ENCODE assay signal across 17 mouse cellular contexts in genomic region chr9:37541851-37542642, GRCm38 (mm10). TPM values are rescaled to one million over a fixed set of nuclear protein-coding genes. Genes with fewer than 3 reads are reported as not detected.
DNase-seq lines count a peak whose midpoint lies in the region; TF ChIP-seq lines count a peak whose summit lies in the region.
"Had no signal": no experiment of that assay in that cellular context is flagged by ENCODE, and none has a peak within 500 bp of the region (broad histone marks: within the 10 kb centered on the region; RNA-seq: fewer than 3 reads in every experiment).

No protein-coding gene starts in this region.

- 49% methylated on average over 7 of the region's 7 CpGs for WGBS in heart, adult 2 months

- TF ChIP-seq POLR2A in heart, adult 2 months (IDR thresholded peaks at IDR 0.05; ENCODE audit: insufficient read depth, low read depth, low read length) = no peak

- intact Hi-C loops in heart, adult 2 months (cut with DNase I) = loop anchor here (2.0 kb wide), 1 partner anchor 71 kb away; the partner anchor contains the start of gene Spa17
- intact Hi-C loops in heart, postnatal 10 days (cut with DNase I) = loop anchor here (5.0 kb wide), 1 partner anchor 55 kb away; the partner anchor contains the start of gene Msantd2

- TF ChIP-seq EP300 in heart, adult 2 months (IDR thresholded peaks at IDR 0.05; ENCODE audit: insufficient read depth, low read depth, low read length) = no peak

- no peaks in the 10 kb centered on the region for H3K27me3 ChIP-seq in heart, adult 2 months (ENCODE audit: control insufficient read depth, insufficient read depth, low read length)

- peak overlapping the region; percentile 63; the same call in 1 of the 2 replicates for H3K27ac ChIP-seq in heart, adult 2 months
- peak overlapping the region; percentile 67 for H3K27ac ChIP-seq in layer of hippocampus, adult 2 months
- H3K27ac ChIP-seq: forebrain, embryonic 13.5 days; hindbrain, embryonic 12.5 days; liver, embryonic 12.5 days; macrophage; midbrain, embryonic 13.5 days; neural tube, embryonic 15.5 days had no signal

- H3K4me1 ChIP-seq in heart, adult 2 months (ENCODE audit: control insufficient read depth, insufficient read depth, low read length) = peaks cover 30% of the 10 kb centered on the region

- peaks cover 42% of the 10 kb centered on the region for H3K36me3 ChIP-seq in heart, adult 2 months (ENCODE audit: control insufficient read depth, insufficient read depth, low read length)
- H3K36me3 ChIP-seq: hindbrain, embryonic 12.5 days; liver, embryonic 12.5 days; midbrain, embryonic 13.5 days; neural tube, embryonic 15.5 days had no signal

- TF ChIP-seq CTCF in heart, adult 2 months (IDR thresholded peaks at IDR 0.05) = no peak
- no peak for TF ChIP-seq CTCF in layer of hippocampus, adult 2 months (conservative IDR thresholded peaks at IDR 0.05)

- DNase-seq in heart, adult 2 months = no peak
- DNase-seq in heart, postnatal 10 days = no peak
- DNase-seq in layer of hippocampus, adult 2 months (ENCODE audit: low spot score in 2 of 2) = no peak
- no peak for DNase-seq in layer of hippocampus, adult 8-10 months (ENCODE audit: low spot score in 2 of 2)
- peak; percentile 43 for DNase-seq in R1 (ENCODE audit: low read depth, low spot score)
- DNase-seq in lung, postnatal 36 days = peak; percentile 38
- DNase-seq in thymus, postnatal 10 days (ENCODE audit: low spot score in 2 of 2) = no peak
- no peak for DNase-seq in frontal cortex, postnatal 14 days (ENCODE audit: low spot score in 2 of 2)
- DNase-seq: B cell, adult 2 months; cerebellum, postnatal 10 days had no signal

- H3K4me3 ChIP-seq in heart, adult 2 months = no peak overlapping the region
- no peak overlapping the region for H3K4me3 ChIP-seq in layer of hippocampus, adult 2 months
- H3K4me3 ChIP-seq: forebrain, embryonic 13.5 days; hindbrain, embryonic 12.5 days; liver, embryonic 12.5 days; midbrain, embryonic 13.5 days; neural tube, embryonic 15.5 days had no signal

- H3K9ac ChIP-seq in heart, adult 2 months (ENCODE audit: low read depth, low read length) = no peak overlapping the region
- H3K9ac ChIP-seq: forebrain, embryonic 13.5 days; hindbrain, embryonic 12.5 days; liver, embryonic 12.5 days; midbrain, embryonic 13.5 days; neural tube, embryonic 15.5 days had no signal

- no peaks in the 10 kb centered on the region for H3K79me2 ChIP-seq in heart, adult 2 months (replicated peaks; ENCODE audit: control insufficient read depth, insufficient read depth, low read length)

RNA-seq across cellular contexts. Expression of gene Vsig2, which starts 3.0 kb away (rescaled TPM):
- 1 to 10 TPM; 2.5 to 4.9 TPM for total RNA-seq in heart, adult 2 months (2021)
- polyA plus RNA-seq in heart, adult 2 months (2012; rRNA removed) = 16.0 and 21.1 TPM in 2 replicates
- total RNA-seq in heart, postnatal 10 days (2021) = 10 to 100 TPM in 1 of 2 experiments, 1 to 10 TPM in 1; 5.6 to 10.4 TPM
- 1 to 10 TPM; 2.5 to 3.7 TPM for total RNA-seq in layer of hippocampus, adult 2 months (2021)
- total RNA-seq in layer of hippocampus, adult 8-10 months (2022) = 1 to 10 TPM; 3.5 to 5.7 (median 4.2) TPM
- polyA plus RNA-seq: macrophage had no signal

RNA-seq across cellular contexts. Expression of gene Nrgn, which starts 10.7 kb away (rescaled TPM):
- 10 to 100 TPM in 1 of 2 experiments, 1 to 10 TPM in 1; 4.0 to 27.2 TPM for total RNA-seq in heart, adult 2 months (2021)
- 8.6 and 21.7 TPM in 2 replicates for polyA plus RNA-seq in heart, adult 2 months (2012; rRNA removed)
- 1 to 10 TPM; 3.1 to 5.6 TPM for total RNA-seq in heart, postnatal 10 days (2021)
- 1,000 to 10,000 TPM; 1,464 to 1,512 TPM for total RNA-seq in layer of hippocampus, adult 2 months (2021)
- 1,000 to 10,000 TPM; 1,107 to 1,307 (median 1,240) TPM for total RNA-seq in layer of hippocampus, adult 8-10 months (2022)

RNA-seq across cellular contexts. Expression of gene Siae, which starts 13.5 kb away (rescaled TPM):
- total RNA-seq in heart, adult 2 months (2021) = 1 to 10 TPM; 7.7 to 8.2 TPM
- 7.7 and 18.7 TPM in 2 replicates for polyA plus RNA-seq in heart, adult 2 months (2012; rRNA removed)
- total RNA-seq in heart, postnatal 10 days (2021) = 1 to 10 TPM; 8.7 to 9.8 TPM
- 10 to 100 TPM in 1 of 2 experiments, 1 to 10 TPM in 1; 9.6 to 14.0 TPM for total RNA-seq in layer of hippocampus, adult 2 months (2021)
- 10 to 100 TPM; 10.0 to 15.7 (median 13.4) TPM for total RNA-seq in layer of hippocampus, adult 8-10 months (2022)

RNA-seq across cellular contexts. Expression of gene Esam, which starts 14.2 kb away (rescaled TPM):
- total RNA-seq in heart, adult 2 months (2021) = 10 to 100 TPM; 58.5 to 81.3 TPM
- 77.1 and 87.2 TPM in 2 replicates for polyA plus RNA-seq in heart, adult 2 months (2012; rRNA removed)
- 100 to 1,000 TPM; 125 to 131 TPM for total RNA-seq in heart, postnatal 10 days (2021)
- 10 to 100 TPM; 18.3 to 19.3 TPM for total RNA-seq in layer of hippocampus, adult 2 months (2021)
- 10 to 100 TPM; 14.7 to 24.6 (median 18.6) TPM for total RNA-seq in layer of hippocampus, adult 8-10 months (2022)
- total RNA-seq: granulocyte monocyte progenitor cell, adult 5-6 weeks had no signal

RNA-seq across cellular contexts. Expression of gene Msantd2, which starts 52.9 kb away (rescaled TPM):
- 1 to 10 TPM; 6.4 to 7.1 TPM for total RNA-seq in heart, adult 2 months (2021)
- polyA plus RNA-seq in heart, adult 2 months (2012; rRNA removed) = 10.7 and 12.8 TPM in 2 replicates
- 10 to 100 TPM; 11.7 to 16.4 TPM for total RNA-seq in heart, postnatal 10 days (2021)
- total RNA-seq in layer of hippocampus, adult 2 months (2021) = 10 to 100 TPM; 20.5 to 25.6 TPM
- 10 to 100 TPM; 20.2 to 25.7 (median 23.6) TPM for total RNA-seq in layer of hippocampus, adult 8-10 months (2022)

Comparison
In these comparisons a context has a peak if more than half of its experiments do, and no peak if none do; other contexts are left out.
1. DNase-seq: peak in R1 (single experiment) and lung, postnatal 36 days (single experiment); none in heart, adult 2 months (0 of 2), heart, postnatal 10 days (0 of 2), layer of hippocampus, adult 2 months (0 of 2), layer of hippocampus, adult 8-10 months (0 of 2), thymus, postnatal 10 days (0 of 2) and frontal cortex, postnatal 14 days (0 of 2).
2. RNA of gene Nrgn, which starts 10.7 kb away (total RNA-seq): 1,464 to 1,512 TPM in layer of hippocampus, adult 2 months and 1,107 to 1,307 TPM in layer of hippocampus, adult 8-10 months; 4.0 to 27.2 TPM in heart, adult 2 months and 3.1 to 5.6 TPM in heart, postnatal 10 days; every median in the first group is over 10 times any median in the second.